Mouse (Mus musculus) midbrain, embryonic 16.5 days (tissue): Measurements from ENCODE around the gene Nf2. TPM values are rescaled to one million over a fixed set of nuclear protein-coding genes. Genes with fewer than 3 reads are reported as not detected.

ENCODE experiments used
- ATAC-seq: fragments of 200-750 bp; cut with Nextera tagmentation; 2 replicates; pipeline ENCODE4 v1.8.0; 2017; ENCODE audit warnings: moderate TSS enrichment
- H3K27ac ChIP-seq: fragments of 300-500 bp; sonication (generic); 2 replicates; pipeline ENCODE4 v1.5.1; 2014; ENCODE audit warnings: mild to moderate bottlenecking, low read length, mixed read lengths
- H3K27me3 ChIP-seq: fragments of 300-500 bp; sonication (generic); 2 replicates; pipeline ENCODE4 v1.6.1; 2014; ENCODE audit warnings: low read depth, low read length, mixed read lengths; ENCODE audit not compliant: control insufficient read depth, insufficient read depth
- H3K36me3 ChIP-seq: fragments of 300-500 bp; sonication (generic); 2 replicates; pipeline ENCODE4 v1.6.1; 2014; ENCODE audit warnings: mild to moderate bottlenecking, low read length, moderate library complexity, mixed read lengths; ENCODE audit not compliant: control insufficient read depth, insufficient read depth
- H3K4me1 ChIP-seq: fragments of 300-500 bp; sonication (generic); 2 replicates; pipeline ENCODE4 v1.6.1; 2014; ENCODE audit warnings: mild to moderate bottlenecking, low read length, mixed read lengths; ENCODE audit not compliant: control insufficient read depth, insufficient read depth
- H3K4me2 ChIP-seq: fragments of 300-500 bp; sonication (generic); 2 replicates; pipeline ENCODE4 v1.6.1; 2014; ENCODE audit warnings: mild to moderate bottlenecking, low read length, mixed read lengths
- H3K4me3 ChIP-seq: fragments of 300-500 bp; sonication (generic); 2 replicates; pipeline ENCODE4 v1.5.1; 2014; ENCODE audit warnings: low read depth, mild to moderate bottlenecking, low read length, moderate library complexity, mixed read lengths
- H3K9ac ChIP-seq: fragments of 300-500 bp; sonication (generic); 2 replicates; pipeline ENCODE4 v1.6.1; 2014; ENCODE audit warnings: low read depth, low read length, mixed read lengths
- H3K9me3 ChIP-seq: fragments of 300-500 bp; sonication (generic); replicated peaks from 2 replicates; pipeline ENCODE4 v1.6.1; 2014; ENCODE audit warnings: mild to moderate bottlenecking, low read length, mixed read lengths; ENCODE audit not compliant: control insufficient read depth, poor library complexity, severe bottlenecking
- WGBS: fragments of 180-500 bp; shearing (Covaris S2); extraction: QIAGEN DNeasy Blood & Tissue Kit; methylation state at CpG from one replicate; pipeline ENCODE4 v1.1.7; 2014; 5-methylcytosine and 5-hydroxymethylcytosine counted together
- polyA plus RNA-seq: library from polyadenylated mRNA; unstranded; fragments of >200 nt; fragmentation: Nextera tagmentation; extraction: Ambion mirVana; gene quantifications from 2 replicates; pipeline ENCODE4 v1.2.1, GENCODE M21; 2015

Nf2 gene
- polyA plus RNA-seq, 1 experiment from 2014 or later, result 63.3 TPM

- no peak for ATAC-seq
- WGBS, result 30% methylated on average over 10 of the region's 10 CpGs
- Histone ChIP-seq H3K4me3 (no peak overlapping the region), H3K36me3 (no peaks in the 10 kb centered on the region), H3K9me3 (no peaks in the 10 kb centered on the region), H3K27me3 (peaks cover 24% of the 10 kb centered on the region), H3K9ac (no peak overlapping the region), H3K4me2 (no peak overlapping the region), H3K4me1 (peaks cover 2% of the 10 kb centered on the region; the same call in 1 of the 2 replicates), H3K27ac (no peak overlapping the region)
These were observed 96.5 kb downstream of the Nf2 start for GRCm38 (mm10) chr11:4752836-4753235.

- Histone ChIP-seq H3K27ac (no peak overlapping the region), H3K9me3 (no peaks in the 10 kb centered on the region), H3K4me2 (no peak overlapping the region), H3K4me1 (peaks cover 18% of the 10 kb centered on the region), H3K9ac (no peak overlapping the region), H3K36me3 (no peaks in the 10 kb centered on the region), H3K27me3 (peaks cover 35% of the 10 kb centered on the region), H3K4me3 (no peak overlapping the region)
- 20% methylated on average over 9 of the region's 9 CpGs for WGBS
- no peak for ATAC-seq
These were observed 99.1 kb downstream of the Nf2 start for GRCm38 (mm10) chr11:4750263-4750662.

DNA sequence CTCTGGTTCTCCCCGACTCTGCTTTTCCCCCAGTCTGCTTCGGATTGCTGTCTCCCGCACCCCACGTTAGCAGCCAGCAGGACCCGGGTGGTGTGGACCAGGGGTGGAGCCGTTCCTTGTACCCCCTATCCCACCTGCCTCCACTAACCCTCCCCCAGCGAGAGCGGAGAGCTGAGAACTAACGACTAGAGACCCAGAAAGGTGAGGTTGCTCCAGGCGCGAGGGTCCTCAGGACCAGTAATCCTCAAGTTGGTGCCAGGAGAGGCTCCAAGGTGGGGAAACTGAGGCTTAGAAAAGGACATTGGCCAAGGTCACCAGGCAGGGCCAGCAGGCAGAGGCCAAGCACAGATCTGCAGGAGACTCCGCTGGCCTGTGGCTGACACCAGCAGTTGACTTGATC is 102.1 kb downstream of the Nf2 start:
- ATAC-seq, result no peak; the same call in 1 of the 2 replicates
- WGBS, result 3% methylated on average over 11 of the region's 12 CpGs
- Histone ChIP-seq H3K27ac (no peak overlapping the region), H3K36me3 (no peaks in the 10 kb centered on the region), H3K4me1 (peaks cover 18% of the 10 kb centered on the region), H3K4me3 (peak overlapping the region; percentile 67), H3K27me3 (peaks cover 51% of the 10 kb centered on the region), H3K4me2 (peak overlapping the region; percentile 100), H3K9ac (peak overlapping the region; percentile 69), H3K9me3 (no peaks in the 10 kb centered on the region)

DNA sequence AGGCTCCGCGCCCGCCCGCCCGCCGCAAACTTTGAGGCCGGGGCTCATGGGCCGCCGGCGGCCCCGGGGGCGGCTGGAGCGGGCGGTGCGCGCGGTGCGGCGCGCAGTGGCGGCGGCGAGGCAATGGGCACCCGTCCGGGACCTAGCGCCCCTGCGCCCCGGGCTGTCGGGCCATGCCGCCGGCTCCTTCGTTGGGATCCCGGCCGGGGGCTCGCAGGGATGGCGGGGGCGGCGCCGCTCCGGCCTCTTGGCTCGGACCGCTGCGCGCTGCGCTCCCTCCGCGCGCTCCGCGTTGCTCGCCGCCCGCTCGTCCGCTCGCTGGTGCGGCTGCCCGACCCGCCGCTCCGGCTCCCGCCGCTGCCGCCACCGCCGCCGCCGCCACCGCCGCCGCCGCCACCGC is 102.6 kb downstream of the Nf2 start, which contains the start of gene Cabp7:
Gene Cabp7, minus strand, starts transcription at position 46 of the 400 bp plus-strand sequence.
- H3K4me2 ChIP-seq, result peak within 1 kb of the TSS; percentile 100
- H3K9ac ChIP-seq, result peak within 1 kb of the TSS; percentile 69
- peak within 1 kb of the TSS; percentile 67 for H3K4me3 ChIP-seq
- H3K4me1 ChIP-seq, result peaks cover 18% of the 10 kb centered on the region
- no peaks in the 10 kb centered on the region for H3K9me3 ChIP-seq
- H3K27ac ChIP-seq, result no peak within 1 kb of the TSS
- ATAC-seq, result no peak
- no peaks in the 10 kb centered on the region for H3K36me3 ChIP-seq
- WGBS, result 2% methylated on average over 9 of the region's 73 CpGs
- peaks cover 51% of the 10 kb centered on the region for H3K27me3 ChIP-seq

GRCm38 (mm10) chr11:4745969-4746368 is 103.4 kb downstream of the Nf2 start:
- H3K4me1 ChIP-seq, result peaks cover 18% of the 10 kb centered on the region
- WGBS, result under 1% methylated on average over 32 of the region's 39 CpGs
- H3K27ac ChIP-seq, result no peak overlapping the region
- H3K27me3 ChIP-seq, result peaks cover 51% of the 10 kb centered on the region
- H3K4me3 ChIP-seq, result peak overlapping the region; percentile 67
- peak overlapping the region; percentile 69 for H3K9ac ChIP-seq
- H3K9me3 ChIP-seq, result no peaks in the 10 kb centered on the region
- peak overlapping the region; percentile 100 for H3K4me2 ChIP-seq
- no peaks in the 10 kb centered on the region for H3K36me3 ChIP-seq
- peak; percentile 12; the same call in 1 of the 2 replicates for ATAC-seq

- Histone ChIP-seq H3K4me2 (peak overlapping the region; percentile 100; the same call in 1 of the 2 replicates), H3K36me3 (no peaks in the 10 kb centered on the region), H3K4me3 (no peak overlapping the region), H3K27ac (no peak overlapping the region), H3K9ac (no peak overlapping the region), H3K9me3 (no peaks in the 10 kb centered on the region), H3K27me3 (peaks cover 46% of the 10 kb centered on the region), H3K4me1 (peaks cover 16% of the 10 kb centered on the region)
- ATAC-seq, result no peak
- WGBS, result 65% methylated on average over 6 of the region's 6 CpGs
These were observed 104.6 kb downstream of the Nf2 start for GRCm38 (mm10) chr11:4744691-4745090.

GRCm38 (mm10) chr11:4740785-4741184 is 108.6 kb downstream of the Nf2 start:
- Histone ChIP-seq H3K4me1 (peaks cover 7% of the 10 kb centered on the region), H3K36me3 (no peaks in the 10 kb centered on the region), H3K27me3 (peaks cover 23% of the 10 kb centered on the region), H3K27ac (no peak overlapping the region), H3K4me2 (no peak overlapping the region), H3K4me3 (no peak overlapping the region), H3K9me3 (no peaks in the 10 kb centered on the region), H3K9ac (no peak overlapping the region)
- ATAC-seq, result no peak
- 76% methylated on average over 5 of the region's 5 CpGs for WGBS

- Histone ChIP-seq H3K4me2 (no peak overlapping the region), H3K9ac (no peak overlapping the region), H3K27ac (no peak overlapping the region), H3K4me3 (no peak overlapping the region), H3K27me3 (peaks cover 2% of the 10 kb centered on the region), H3K4me1 (peaks cover 4% of the 10 kb centered on the region), H3K36me3 (no peaks in the 10 kb centered on the region), H3K9me3 (no peaks in the 10 kb centered on the region)
- no peak for ATAC-seq
- 94% methylated on average over 16 of the region's 16 CpGs for WGBS
These were observed 110.6 kb downstream of the Nf2 start for GRCm38 (mm10) chr11:4738719-4739118.

- no peak overlapping the region for H3K4me3 ChIP-seq
- peaks cover 4% of the 10 kb centered on the region for H3K4me1 ChIP-seq
- WGBS, result 82% methylated on average over 10 of the region's 10 CpGs
- no peak overlapping the region for H3K9ac ChIP-seq
- H3K36me3 ChIP-seq, result no peaks in the 10 kb centered on the region
- H3K27ac ChIP-seq, result no peak overlapping the region
- H3K9me3 ChIP-seq, result no peaks in the 10 kb centered on the region
- no peak overlapping the region for H3K4me2 ChIP-seq
- ATAC-seq, result no peak
- H3K27me3 ChIP-seq, result peaks cover 2% of the 10 kb centered on the region
These were observed 111.7 kb downstream of the Nf2 start for GRCm38 (mm10) chr11:4737682-4738081.
